Mouse (Mus musculus) forebrain, embryonic 11.5 days (tissue): ENCODE results near the gene Man1a. TPM values are rescaled to one million over a fixed set of nuclear protein-coding genes. Genes with fewer than 3 reads are reported as not detected.

ENCODE experiments used
- ATAC-seq: fragments of 200-750 bp; cut with Nextera tagmentation; replicated peaks from 2 replicates; pipeline ENCODE4 v1.8.0; 2017; ENCODE audit warnings: moderate TSS enrichment; ENCODE audit not compliant: low FRiP score
- DNase-seq: peaks from one replicate; pipeline ENCODE4 v3.0.0-alpha.2; 2017; ENCODE audit warnings: low spot score
- H3K27ac ChIP-seq: fragments of 300-500 bp; sonication (generic); 2 replicates; pipeline ENCODE4 v1.5.1; 2014; ENCODE audit warnings: low read depth, low read length
- H3K27me3 ChIP-seq: fragments of 300-500 bp; sonication (generic); 2 replicates; pipeline ENCODE4 v1.6.1; 2014; ENCODE audit warnings: mild to moderate bottlenecking, low read length, mixed read lengths; ENCODE audit not compliant: control insufficient read depth, insufficient read depth
- H3K36me3 ChIP-seq: fragments of 300-500 bp; sonication (generic); 2 replicates; pipeline ENCODE4 v1.6.1; 2014; ENCODE audit warnings: mild to moderate bottlenecking, low read length, moderate library complexity, mixed read lengths; ENCODE audit not compliant: control insufficient read depth, insufficient read depth
- H3K4me1 ChIP-seq: fragments of 300-500 bp; sonication (generic); replicated peaks from 2 replicates; pipeline ENCODE4 v1.6.1; 2014; ENCODE audit warnings: low read length, mixed read lengths; ENCODE audit not compliant: control insufficient read depth, insufficient read depth
- H3K4me2 ChIP-seq: fragments of 300-500 bp; sonication (generic); 2 replicates; pipeline ENCODE4 v1.6.1; 2014; ENCODE audit warnings: low read depth, mild to moderate bottlenecking, low read length, moderate library complexity, mixed read lengths; ENCODE audit not compliant: severe bottlenecking
- H3K4me3 ChIP-seq: fragments of 300-500 bp; sonication (generic); 2 replicates; pipeline ENCODE4 v1.5.1; 2014; ENCODE audit warnings: low read depth, low read length
- H3K9ac ChIP-seq: fragments of 300-500 bp; sonication (generic); 2 replicates; pipeline ENCODE4 v1.6.1; 2014; ENCODE audit warnings: low read length
- H3K9me3 ChIP-seq: fragments of 300-500 bp; sonication (generic); 2 replicates; pipeline ENCODE4 v1.6.1; 2016; ENCODE audit warnings: low read length, mixed read lengths; ENCODE audit not compliant: control insufficient read depth
- WGBS: fragments of 180-500 bp; shearing (Covaris S2); extraction: QIAGEN DNeasy Blood & Tissue Kit; methylation state at CpG from one replicate; pipeline ENCODE4 v1.1.7; 2014; 5-methylcytosine and 5-hydroxymethylcytosine counted together
- polyA plus RNA-seq: library from polyadenylated mRNA; unstranded; fragments of >200 nt; fragmentation: Nextera tagmentation; extraction: Ambion mirVana; gene quantifications from 2 replicates; pipeline ENCODE4 v1.2.1, GENCODE M21; 2014

The Man1a gene
- polyA plus RNA-seq, 1 experiment from 2014 or later = 2.1 TPM

- no peaks in the 10 kb centered on the region for H3K4me1 ChIP-seq
- no peak overlapping the region for H3K9ac ChIP-seq
- no peaks in the 10 kb centered on the region for H3K9me3 ChIP-seq
- no peak overlapping the region for H3K4me3 ChIP-seq
- no peaks in the 10 kb centered on the region for H3K36me3 ChIP-seq
- WGBS = 87% methylated on average over 3 of the region's 3 CpGs
- DNase-seq (no peak), ATAC-seq (no peak)
- no peaks in the 10 kb centered on the region for H3K27me3 ChIP-seq
- no peak overlapping the region for H3K4me2 ChIP-seq
- H3K27ac ChIP-seq = no peak overlapping the region
Measured at GRCm38 (mm10) chr10:54058657-54059056, 17.8 kb downstream of the Man1a start.

- no peak overlapping the region for H3K4me3 ChIP-seq
- ATAC-seq = no peak
- 88% methylated on average over 4 of the region's 4 CpGs for WGBS
- no peak overlapping the region for H3K9ac ChIP-seq
- no peaks in the 10 kb centered on the region for H3K27me3 ChIP-seq
- no peaks in the 10 kb centered on the region for H3K36me3 ChIP-seq
- H3K9me3 ChIP-seq = no peaks in the 10 kb centered on the region
- no peak for DNase-seq
- H3K4me2 ChIP-seq = no peak overlapping the region
- no peak overlapping the region for H3K27ac ChIP-seq
- no peaks in the 10 kb centered on the region for H3K4me1 ChIP-seq
Measured at GRCm38 (mm10) chr10:54054188-54054587, 22.2 kb downstream of the Man1a start.

DNA sequence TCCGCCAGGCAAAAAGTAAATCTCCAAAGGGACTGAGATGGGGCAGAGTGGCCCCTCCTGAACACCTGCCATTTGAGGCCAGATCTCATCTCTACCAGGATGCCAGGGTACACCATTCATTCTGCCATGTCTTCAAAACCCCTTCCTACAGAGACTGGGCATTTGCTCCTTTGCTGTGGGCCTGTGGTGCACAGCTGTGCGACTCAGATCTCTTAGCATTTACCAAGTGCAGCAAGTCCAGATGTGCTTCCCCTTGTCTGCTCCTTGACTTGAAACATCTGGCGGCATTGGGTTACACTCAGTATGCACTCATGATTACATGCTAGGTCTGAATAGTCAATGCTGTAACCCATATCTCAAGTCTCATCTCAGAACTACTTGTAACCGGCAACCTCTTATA lies 28.5 kb downstream of the Man1a start:
- no peak overlapping the region for H3K9ac ChIP-seq
- no peak overlapping the region for H3K4me3 ChIP-seq
- 84% methylated on average over 4 of the region's 4 CpGs for WGBS
- no peaks in the 10 kb centered on the region for H3K36me3 ChIP-seq
- no peak for DNase-seq
- no peaks in the 10 kb centered on the region for H3K9me3 ChIP-seq
- no peak overlapping the region for H3K27ac ChIP-seq
- ATAC-seq = no peak
- no peaks in the 10 kb centered on the region for H3K27me3 ChIP-seq
- no peak overlapping the region for H3K4me2 ChIP-seq
- no peaks in the 10 kb centered on the region for H3K4me1 ChIP-seq

DNA sequence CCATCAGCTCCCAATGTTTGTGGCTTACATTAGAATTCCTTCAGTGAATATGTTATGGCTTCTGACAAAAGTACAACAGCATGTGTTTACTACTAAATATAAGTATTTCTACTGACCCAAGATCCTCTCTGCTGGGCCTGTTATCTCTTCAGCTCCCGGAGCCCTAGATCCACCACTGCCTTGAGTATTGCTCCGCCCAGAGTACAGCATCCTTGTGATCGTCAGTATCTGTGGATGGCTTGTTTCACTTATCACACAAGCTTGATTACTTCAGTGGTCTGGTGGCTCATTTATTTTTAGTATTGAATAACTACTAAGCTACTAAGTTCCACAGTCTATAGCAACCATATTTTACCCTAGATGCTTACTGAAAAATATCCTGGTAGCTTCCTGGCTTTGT lies 33.1 kb downstream of the Man1a start:
- Histone ChIP-seq H3K4me2 (no peak overlapping the region), H3K27me3 (no peaks in the 10 kb centered on the region), H3K9me3 (no peaks in the 10 kb centered on the region), H3K27ac (no peak overlapping the region), H3K9ac (no peak overlapping the region), H3K36me3 (no peaks in the 10 kb centered on the region), H3K4me1 (no peaks in the 10 kb centered on the region), H3K4me3 (no peak overlapping the region)
- no peak for ATAC-seq
- no peak for DNase-seq
- WGBS = 92% methylated on average over 3 of the region's 3 CpGs

DNA sequence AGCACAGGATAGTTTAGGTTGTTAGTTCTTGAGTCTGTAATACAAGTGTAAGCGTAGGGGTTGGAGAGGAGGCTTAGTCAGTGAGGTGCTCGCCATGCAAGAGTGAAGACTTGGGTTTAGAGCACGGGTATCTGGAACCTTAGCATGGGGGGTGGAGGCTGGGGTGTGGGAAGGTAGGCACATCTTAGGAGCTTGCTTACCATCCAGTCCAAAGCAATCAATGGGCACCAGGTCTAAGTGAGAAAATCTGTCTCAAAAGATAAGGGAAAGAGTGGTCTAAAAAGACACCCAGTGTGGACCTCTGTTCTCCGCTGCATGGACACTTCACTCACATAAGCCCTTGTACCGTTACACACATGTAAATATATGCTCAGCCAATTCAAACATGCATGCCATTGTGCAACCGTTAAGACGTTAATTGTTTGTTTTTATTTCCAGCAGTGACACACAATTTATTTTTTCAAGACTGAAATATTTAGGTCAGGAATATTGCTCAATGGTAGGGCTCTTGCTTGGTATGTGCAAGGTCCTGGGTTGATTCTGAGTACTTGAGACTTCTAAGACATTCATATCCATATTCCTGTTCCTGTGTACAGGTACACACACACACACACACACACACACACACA lies 34.1 kb downstream of the Man1a start:
- Histone ChIP-seq H3K4me2 (no peak overlapping the region), H3K36me3 (no peaks in the 10 kb centered on the region), H3K27ac (no peak overlapping the region), H3K27me3 (no peaks in the 10 kb centered on the region), H3K9ac (no peak overlapping the region), H3K4me1 (no peaks in the 10 kb centered on the region), H3K9me3 (no peaks in the 10 kb centered on the region), H3K4me3 (no peak overlapping the region)
- 91% methylated on average over 7 of the region's 7 CpGs for WGBS
- ATAC-seq (no peak), DNase-seq (no peak)

- H3K27ac ChIP-seq = no peak overlapping the region
- H3K9ac ChIP-seq = no peak overlapping the region
- H3K4me1 ChIP-seq = no peaks in the 10 kb centered on the region
- DNase-seq (no peak), ATAC-seq (no peak)
- no peaks in the 10 kb centered on the region for H3K27me3 ChIP-seq
- WGBS = 87% methylated on average over 11 of the region's 11 CpGs
- H3K4me2 ChIP-seq = no peak overlapping the region
- H3K36me3 ChIP-seq = no peaks in the 10 kb centered on the region
- H3K4me3 ChIP-seq = no peak overlapping the region
- H3K9me3 ChIP-seq = no peaks in the 10 kb centered on the region
Measured at GRCm38 (mm10) chr10:54040261-54041165, 35.9 kb downstream of the Man1a start.

GRCm38 (mm10) chr10:54039754-54040153 lies 36.7 kb downstream of the Man1a start:
- no peak overlapping the region for H3K4me3 ChIP-seq
- no peak overlapping the region for H3K27ac ChIP-seq
- no peak for ATAC-seq
- no peaks in the 10 kb centered on the region for H3K36me3 ChIP-seq
- H3K4me1 ChIP-seq = no peaks in the 10 kb centered on the region
- H3K9ac ChIP-seq = no peak overlapping the region
- H3K27me3 ChIP-seq = no peaks in the 10 kb centered on the region
- no peaks in the 10 kb centered on the region for H3K9me3 ChIP-seq
- WGBS = 85% methylated on average over 4 of the region's 4 CpGs
- no peak for DNase-seq
- H3K4me2 ChIP-seq = no peak overlapping the region

DNA sequence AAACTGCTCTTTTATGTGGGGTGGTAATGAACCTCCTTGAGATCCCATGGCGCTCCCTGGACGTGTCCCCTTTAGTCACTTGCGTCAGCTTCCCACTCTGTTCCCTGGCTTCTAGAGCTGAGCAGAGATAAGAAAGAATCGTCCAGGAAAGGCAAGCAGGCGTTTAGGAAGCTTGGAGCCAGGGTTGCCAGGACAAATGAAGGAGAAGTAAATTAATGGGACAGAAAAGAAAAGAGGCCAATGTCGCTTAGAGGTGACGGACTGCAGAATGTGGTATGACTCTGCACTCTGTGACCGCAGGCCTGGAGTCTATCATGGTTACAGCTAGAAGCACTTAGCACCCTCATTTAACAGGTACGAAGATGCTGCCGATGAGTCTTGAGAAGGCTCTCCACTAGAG lies 37.7 kb downstream of the Man1a start:
- Histone ChIP-seq H3K4me2 (no peak overlapping the region), H3K4me3 (no peak overlapping the region), H3K9ac (no peak overlapping the region), H3K4me1 (no peaks in the 10 kb centered on the region), H3K9me3 (no peaks in the 10 kb centered on the region), H3K36me3 (no peaks in the 10 kb centered on the region), H3K27me3 (no peaks in the 10 kb centered on the region), H3K27ac (no peak overlapping the region)
- 88% methylated on average over 10 of the region's 10 CpGs for WGBS
- no peak for ATAC-seq
- DNase-seq = no peak

- Histone ChIP-seq H3K9ac (no peak overlapping the region), H3K27me3 (no peaks in the 10 kb centered on the region), H3K36me3 (no peaks in the 10 kb centered on the region), H3K4me1 (no peaks in the 10 kb centered on the region), H3K4me3 (no peak overlapping the region), H3K27ac (no peak overlapping the region), H3K9me3 (no peaks in the 10 kb centered on the region), H3K4me2 (no peak overlapping the region)
- ATAC-seq (no peak), DNase-seq (no peak)
- WGBS = 87% methylated on average over 5 of the region's 5 CpGs
Measured at GRCm38 (mm10) chr10:54038180-54038579, 38.2 kb downstream of the Man1a start.
